Mouse (Mus musculus) induced T-regulatory cell, adult 2 months (primary cell): ENCODE measurements at regions not wholly inside any gene's neighbourhood (a gene's known extent, or its start where the extent isn't known, plus 50 kb on each side); places are given as distances from the start of the nearest gene placed in this dataset.

Experiments
- DNase-seq: peaks from one replicate; pipeline ENCODE4 v3.0.0-alpha.2; 2012; ENCODE audit warnings: low read depth

DNA sequence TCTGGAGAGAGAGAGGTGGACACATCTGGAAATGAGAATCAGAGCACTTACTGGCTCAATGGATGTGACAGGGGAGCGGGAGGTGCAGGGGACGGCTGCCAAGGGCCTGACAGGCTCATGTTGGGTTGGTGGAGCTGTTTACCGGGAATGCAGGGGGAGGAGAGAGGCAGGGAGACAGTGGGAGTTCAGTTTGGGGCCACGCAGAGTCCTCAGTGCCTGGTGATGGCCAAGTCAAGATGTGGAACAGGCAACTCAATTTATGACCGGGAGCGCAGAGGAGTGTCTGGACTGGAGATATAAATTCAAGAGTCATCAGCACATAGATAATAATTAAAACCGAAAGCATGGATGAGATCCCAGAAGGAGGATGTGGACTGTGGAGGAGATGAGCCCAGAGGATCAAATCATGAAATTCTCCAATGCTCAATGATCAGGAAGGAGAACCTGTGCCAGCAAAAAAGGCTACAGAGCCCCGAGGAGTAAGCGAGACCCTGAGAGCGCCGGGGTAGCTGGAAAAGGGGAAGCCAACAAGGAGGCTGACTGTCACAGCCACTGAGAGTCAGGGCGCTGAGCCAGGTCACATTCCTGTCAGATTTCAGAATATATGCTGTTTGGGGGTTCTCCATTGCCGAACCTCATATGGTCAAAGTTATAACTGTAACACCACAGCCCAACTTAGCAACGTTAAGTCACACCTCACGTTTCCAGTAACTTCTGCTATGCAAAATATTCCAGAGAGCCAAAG lies 358.0 kb upstream of the Npvf start:
- no peak for DNase-seq

GRCm38 (mm10) chr6:51015735-51016134 lies 361.5 kb upstream of the Npvf start:
- DNase-seq = no peak

GRCm38 (mm10) chr6:51016441-51017070 lies 362.3 kb upstream of the Npvf start:
- DNase-seq = no peak

GRCm38 (mm10) chr6:51017260-51017999 lies 363.2 kb upstream of the Npvf start:
- DNase-seq = no peak

- no peak for DNase-seq
Observed at GRCm38 (mm10) chr6:51021206-51021605, 367.0 kb upstream of the Npvf start.

GRCm38 (mm10) chr6:51023361-51023760 lies 369.1 kb upstream of the Npvf start:
- no peak for DNase-seq

DNA sequence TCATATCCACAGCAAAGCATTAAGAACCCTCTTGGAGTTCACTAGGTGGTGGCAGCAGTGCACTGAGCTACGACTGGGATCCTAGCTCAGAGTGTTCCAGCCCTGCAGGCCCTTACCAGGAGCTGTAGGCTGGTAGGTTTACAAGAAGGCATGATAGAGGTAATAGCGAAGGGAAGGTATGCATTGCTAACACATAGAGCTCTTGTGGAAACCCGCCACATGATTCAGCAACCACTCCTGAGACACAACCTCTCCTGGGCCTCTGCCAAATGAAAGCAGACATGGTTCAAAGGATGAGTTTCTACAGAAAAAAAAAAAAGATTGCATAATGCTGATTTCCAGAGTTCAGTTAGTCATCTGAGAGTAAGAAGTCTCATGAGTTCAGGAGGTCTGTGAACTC lies 370.5 kb upstream of the Npvf start:
- DNase-seq = no peak

- no peak for DNase-seq
Observed at GRCm38 (mm10) chr6:51025411-51025810, 371.2 kb upstream of the Npvf start.

DNA sequence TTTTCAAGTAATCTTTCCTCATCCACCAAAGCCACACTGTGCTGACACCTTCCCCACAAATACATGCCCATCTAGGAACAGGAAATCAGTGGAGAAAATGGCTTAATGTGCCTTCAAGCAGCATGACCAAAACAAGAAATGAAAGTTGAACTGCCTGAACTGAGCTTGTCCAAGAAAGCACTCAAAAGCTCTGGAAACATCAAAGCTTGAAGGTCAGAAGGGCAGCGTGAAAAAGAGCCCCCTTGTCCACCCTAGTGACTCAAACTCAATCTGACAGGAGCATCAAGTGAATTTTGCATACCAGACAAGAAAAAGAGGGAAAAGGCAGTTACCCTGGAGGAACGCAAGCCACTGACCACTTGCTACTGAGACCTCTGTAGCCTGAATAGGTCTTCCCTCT lies 373.1 kb upstream of the Npvf start:
- DNase-seq = no peak

DNA sequence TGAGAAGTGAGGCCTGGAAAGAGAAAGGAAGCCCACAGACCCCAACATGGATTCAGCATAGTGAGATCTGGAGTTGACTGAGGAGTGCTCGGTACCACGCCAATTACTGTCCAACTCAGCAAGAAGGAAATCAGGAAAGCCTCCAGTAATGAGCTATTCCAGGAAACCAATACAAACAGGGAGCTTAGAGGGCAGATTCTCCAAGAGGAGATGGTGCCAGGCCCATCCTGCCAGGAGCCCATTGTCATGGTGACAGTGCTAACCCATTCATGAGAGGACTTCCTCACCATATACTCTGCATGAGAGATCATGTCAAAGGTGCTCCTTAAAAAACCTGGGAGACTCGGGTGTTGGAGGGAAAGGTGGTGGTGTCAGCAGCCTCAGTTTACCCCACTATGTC lies 375.3 kb upstream of the Npvf start:
- no peak for DNase-seq

GRCm38 (mm10) chr6:51029953-51030352 lies 375.7 kb upstream of the Npvf start:
- DNase-seq = no peak

- no peak for DNase-seq
Observed at GRCm38 (mm10) chr6:51033835-51034234, 379.6 kb upstream of the Npvf start.

DNA sequence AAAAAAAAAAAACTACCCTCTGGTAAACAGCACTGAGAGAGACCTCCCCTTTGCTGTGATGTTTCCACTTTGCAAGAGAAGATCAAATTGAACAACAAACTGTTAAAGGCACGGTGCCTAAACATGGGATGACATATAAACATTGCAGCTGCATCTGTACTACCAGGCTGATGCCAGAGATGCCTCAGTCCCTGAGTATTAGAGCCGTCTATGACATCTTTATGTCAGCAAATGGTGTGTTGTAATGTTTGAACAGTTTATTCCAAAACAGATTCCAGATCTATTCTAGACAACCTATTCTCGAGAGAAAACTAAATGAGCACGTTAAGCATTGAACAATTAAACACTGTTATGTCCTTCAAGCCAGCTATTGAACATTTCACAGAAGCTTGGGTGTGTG lies 381.8 kb upstream of the Npvf start:
- DNase-seq = no peak

GRCm38 (mm10) chr6:51036553-51036952 lies 382.3 kb upstream of the Npvf start:
- DNase-seq = no peak

DNA sequence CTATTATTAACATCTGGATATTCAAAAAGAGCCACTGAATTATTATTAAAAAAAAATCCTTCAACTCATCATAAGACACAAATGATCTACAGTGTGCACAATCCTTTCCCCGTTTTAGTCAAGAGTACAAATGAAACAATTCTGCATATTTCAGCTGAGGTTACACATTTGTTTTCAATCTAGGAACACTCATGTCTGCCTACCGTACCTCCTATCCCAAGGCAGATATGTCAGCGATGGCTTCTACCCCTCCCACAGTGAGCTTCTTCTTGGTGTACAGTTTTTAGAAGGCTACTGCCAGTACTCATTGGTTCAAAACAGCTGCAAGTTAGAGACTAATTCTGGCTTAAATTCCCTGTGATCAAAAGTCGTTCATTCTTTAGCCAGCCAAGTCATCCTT lies 382.7 kb upstream of the Npvf start:
- no peak for DNase-seq

DNA sequence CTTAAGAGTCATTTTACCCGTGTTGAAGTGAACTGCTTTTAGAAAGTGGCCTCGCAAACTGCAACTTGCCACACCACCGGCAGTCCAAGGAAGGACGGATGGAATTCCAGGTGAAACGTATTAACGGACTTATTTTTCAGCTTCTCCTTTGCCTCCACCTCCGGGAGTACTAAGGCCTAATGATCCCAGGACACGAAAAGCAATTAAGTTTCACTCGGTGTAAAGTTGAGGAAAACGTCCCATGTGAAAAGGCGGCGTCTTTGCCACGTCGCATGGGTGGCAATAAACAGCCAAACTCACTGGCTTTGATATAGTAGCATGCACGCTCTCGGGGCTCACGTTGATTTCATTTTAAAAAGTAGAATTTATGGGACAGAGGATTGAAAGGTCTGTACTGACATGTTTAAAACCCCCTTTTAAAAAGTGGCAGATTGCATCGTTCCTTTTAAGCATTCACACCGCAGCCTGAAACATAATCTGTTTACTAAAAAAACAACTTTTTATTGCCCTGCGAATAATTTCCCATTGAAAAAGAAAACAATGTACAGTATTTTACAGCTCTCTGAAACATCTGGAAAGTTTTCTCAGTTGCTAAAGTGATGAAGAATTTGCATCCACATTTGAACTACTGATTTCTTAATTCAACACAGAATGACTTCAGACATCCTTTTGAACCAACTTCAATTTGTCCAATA lies 385.4 kb upstream of the Npvf start:
- DNase-seq = no peak

- DNase-seq = no peak
Observed at GRCm38 (mm10) chr6:51043970-51044369, 388.5 kb upstream of the Nfe2l3 start.

- DNase-seq = no peak
Observed at GRCm38 (mm10) chr6:51044873-51045272, 387.6 kb upstream of the Nfe2l3 start.

GRCm38 (mm10) chr6:51052451-51052921 lies 380.0 kb upstream of the Nfe2l3 start:
- DNase-seq = no peak

GRCm38 (mm10) chr6:51057229-51057628 lies 375.2 kb upstream of the Nfe2l3 start:
- no peak for DNase-seq

- peak; percentile 89 for DNase-seq
Observed at GRCm38 (mm10) chr6:51059923-51060847, 372.3 kb upstream of the Nfe2l3 start.
